Mouse (Mus musculus): ENCODE results near the gene Gprc5b.

Gene Gprc5b

DNA sequence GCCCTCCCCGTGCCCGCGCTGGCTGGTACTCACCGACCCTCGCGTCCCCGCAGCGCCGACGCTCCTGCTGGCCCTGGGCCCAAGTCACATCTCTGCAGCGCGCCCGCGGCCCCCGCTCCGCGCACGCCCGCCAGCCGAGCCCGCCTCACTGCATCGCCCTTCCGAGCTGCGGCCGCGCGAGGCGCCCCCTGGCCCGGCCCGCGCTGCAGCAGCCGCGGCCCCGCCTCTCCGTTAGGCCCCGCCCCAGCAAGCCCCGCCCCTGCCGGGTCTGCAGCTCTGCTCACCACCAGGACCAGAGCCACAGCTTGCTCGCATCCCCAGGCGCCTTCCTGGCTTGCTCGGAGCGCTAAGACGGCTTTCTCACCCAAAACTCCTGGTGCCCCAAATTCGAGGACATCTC, at the start of gene Gprc5b:
Gene Gprc5b (minus strand): TSS at position 205 of the 400 bp plus-strand sequence.
- DNase-seq: peak; percentile 94

DNA sequence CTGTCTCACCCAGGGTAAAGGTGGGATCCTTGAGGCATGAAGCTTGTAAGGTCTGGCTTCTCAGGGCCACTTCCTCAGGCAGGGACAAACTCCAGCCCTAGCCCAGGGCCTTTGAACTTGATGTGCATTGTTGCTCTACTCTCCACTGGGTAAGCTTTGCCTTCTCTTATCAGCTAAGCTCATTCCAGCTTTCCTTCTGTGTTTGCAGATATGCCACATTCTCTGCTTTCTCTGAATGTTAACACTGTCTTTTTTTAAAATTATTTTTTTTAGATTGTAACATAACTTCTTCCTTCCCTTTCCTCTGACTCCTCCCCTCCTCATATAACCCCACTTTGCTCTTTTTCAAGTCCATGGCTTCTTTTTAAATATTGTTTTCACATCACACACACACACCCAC, 46.5 kb upstream of the Gprc5b start:
- DNase-seq: no peak

DNA sequence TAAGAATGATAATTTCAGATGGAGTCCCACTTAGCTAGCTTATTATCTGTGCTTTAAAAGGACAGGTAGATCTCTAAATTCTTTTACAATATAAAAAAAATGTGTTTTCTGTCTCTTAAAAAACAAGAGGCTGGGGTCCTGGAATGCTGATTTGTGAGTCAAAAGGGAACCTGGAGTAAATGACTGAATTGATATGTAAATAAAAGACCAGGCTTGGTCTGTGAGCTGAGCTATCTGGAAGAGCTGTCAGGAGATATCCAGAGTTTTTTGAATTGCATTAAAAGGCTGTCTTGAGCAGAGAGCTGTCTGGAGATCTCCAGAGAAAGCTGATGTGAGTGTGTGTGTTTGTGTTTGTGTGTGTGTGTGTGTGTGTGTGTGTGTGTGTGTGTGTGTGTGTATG, 42.6 kb upstream of the Gprc5b start:
- no peak for DNase-seq

DNA sequence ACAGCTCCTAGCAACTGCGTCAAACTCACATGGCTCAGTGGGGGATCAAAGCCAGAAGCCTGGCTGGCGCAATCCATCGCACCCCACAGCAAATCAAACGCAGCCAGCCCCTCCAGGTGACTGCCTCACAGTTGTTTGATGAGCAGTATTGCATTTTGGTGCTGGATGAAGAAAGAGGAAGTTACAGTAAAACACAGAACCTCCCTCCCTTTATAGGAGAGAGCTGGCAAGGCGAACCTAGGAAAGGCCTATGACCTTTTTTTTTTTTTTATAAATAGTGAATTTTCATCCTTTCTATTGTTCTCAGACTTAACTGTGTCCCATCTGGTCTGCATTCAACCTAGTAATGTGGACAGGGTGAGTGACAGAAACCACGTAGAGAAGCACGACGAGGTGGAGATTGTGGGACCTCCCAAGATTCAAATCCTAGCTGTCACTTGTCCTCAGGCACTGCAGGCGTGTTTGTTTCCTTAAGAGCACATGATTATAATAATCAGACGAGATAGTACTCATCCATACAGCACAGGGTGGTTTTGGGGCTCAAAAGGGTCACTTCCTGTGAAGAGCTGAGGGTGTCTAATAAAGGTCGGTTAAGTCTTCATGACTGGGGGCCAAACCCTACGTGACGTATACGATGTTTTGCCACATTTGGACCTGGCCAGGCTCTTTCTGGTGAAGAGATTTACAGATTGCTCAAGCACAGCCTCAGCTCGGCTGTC, 39.4 kb upstream of the Gprc5b start:
- DNase-seq: no peak

DNA sequence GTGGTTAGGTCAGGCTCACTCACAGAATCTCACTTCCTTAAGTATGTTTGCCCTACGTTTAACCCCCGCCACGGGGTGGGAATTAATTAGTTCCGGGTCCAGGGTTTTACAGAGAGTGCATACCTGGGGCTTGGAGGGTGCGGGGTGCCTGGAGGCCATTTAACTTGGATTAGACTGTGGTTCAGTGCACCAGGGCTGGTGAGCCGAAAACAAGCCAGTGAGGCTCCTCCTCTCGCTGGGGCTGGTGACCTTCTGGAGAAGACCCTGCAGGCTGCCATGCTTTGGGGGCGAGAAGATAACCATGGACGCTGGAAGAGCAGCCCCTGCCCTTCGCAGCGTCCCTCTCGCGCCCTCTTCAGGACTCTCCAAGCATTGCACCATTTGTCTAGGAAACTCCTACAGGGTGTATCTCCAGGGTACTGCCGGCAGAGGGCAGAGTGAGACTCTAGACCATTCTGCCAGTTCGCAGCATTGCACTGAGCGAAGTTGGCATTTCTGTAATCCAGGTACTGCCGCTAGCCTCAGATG, 28.4 kb upstream of the Gprc5b start:
- peak; percentile 73 for DNase-seq

DNA sequence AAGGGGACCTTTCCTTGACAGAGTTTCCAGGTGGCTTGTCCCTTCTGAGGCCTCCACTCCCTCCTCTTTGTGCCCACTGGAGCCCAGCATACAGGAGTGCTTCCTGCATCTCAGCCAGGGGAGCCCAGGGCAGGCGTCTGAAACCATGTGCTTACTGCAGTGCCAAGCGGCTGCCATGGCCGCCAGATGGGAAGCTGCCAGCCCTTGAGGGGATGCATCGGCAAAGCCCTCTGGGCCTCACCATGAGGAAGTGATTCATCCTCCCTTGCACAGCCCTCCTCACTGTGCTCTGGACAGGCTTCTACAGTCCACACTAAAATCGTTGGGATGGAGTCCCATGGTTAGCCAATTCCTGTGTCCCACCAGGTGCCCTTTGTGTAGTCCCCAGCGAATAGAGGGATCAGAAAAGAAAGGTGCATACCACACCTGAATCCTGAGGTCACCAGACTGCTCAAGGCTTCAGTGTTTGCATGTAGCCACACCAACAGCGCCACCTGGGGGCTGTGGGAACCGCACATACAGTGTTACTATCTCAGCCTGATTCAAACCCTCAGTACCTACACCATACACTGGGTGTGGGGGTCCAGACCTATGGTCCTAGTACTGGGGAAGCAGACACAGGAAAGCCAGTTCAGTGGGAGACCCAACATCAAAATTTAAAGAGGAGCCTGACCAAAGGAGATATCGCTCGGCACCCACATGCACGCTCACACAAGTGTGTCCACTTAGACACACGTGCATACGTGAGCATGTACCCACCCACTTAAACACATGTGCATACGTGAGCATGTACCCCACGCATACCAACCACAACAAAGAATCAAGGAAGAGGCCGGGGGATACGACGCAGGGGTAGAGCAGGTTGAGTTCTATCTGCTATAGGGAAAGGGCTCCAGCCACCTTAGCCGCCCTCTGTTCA, 27.5 kb upstream of the Gprc5b start:
- peak; percentile 49 for DNase-seq

DNA sequence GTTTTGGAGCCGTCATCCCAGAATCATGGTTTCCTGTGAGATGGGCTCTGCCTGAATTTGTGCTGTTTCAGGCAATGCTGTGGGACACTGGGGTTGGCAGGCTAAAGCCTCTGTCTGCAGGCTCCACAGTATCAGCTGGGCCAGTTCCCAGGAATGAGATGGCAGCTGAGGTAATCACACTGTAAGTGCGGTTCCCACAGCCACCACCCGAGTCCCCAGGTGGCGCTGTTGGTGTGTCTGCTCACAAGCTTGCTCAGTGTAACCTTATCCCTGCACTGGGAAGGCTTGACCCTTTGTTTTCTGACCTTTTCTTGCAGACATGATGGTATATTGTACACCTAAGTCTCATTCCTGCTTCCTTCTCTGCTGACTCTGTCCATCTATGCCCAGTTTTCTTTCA, 24.5 kb upstream of the Gprc5b start:
- peak; percentile 86 for DNase-seq

DNA sequence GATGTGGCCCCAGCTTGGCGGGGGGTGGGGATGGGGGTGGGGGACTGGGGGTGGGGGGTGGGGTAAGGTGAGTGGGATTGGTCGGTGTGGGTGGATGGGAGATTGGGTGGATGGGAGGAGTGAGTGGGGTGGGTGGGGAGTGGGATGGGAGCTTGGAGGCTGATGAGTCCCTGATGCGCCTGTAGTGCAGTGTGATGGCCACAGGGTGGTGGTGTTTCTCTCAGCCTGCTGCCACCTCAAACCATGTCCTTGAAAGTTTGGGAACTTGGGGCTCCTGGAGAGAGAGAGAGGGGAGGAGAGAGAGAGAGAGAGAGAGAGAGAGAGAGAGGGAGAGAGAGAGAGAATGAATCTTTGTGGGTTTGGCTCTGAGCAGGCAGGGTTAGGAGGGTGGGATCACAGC, 20.7 kb upstream of the Gprc5b start:
- peak; percentile 67 for DNase-seq

DNA sequence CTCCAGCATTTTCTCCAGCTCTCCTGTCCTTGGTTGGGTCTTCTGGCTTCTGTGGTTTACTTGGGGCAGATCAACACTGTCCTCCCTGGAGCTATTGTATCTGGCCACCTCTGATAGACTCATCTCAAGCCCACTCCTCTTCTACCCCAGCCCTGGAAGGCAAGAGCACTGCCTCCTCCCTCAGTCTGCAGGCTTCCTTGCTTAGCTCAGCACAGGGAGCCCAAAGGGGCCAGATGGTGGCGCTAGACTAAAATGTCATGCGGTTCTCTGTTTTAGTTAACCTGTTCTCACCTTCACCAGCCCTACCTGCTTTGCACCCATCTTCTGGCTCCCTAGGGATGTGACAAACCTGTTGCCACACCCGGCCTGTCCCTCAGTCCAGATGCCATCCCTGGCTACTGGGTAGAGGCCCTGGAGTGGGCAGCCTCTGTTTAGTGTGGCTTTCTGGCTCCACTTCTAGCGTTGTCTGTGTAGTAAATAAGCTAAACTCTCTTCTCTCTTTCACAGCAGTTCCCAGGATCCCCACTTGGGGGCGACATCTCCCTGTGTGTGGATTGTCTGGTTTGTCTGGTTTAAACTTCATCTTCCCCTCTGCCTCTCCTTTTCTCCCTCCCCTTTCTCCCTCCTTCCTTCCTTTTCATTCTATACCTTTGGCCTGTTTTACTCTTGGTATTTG, 16.0 kb upstream of the Gprc5b start:
- DNase-seq: peak; percentile 56

DNA sequence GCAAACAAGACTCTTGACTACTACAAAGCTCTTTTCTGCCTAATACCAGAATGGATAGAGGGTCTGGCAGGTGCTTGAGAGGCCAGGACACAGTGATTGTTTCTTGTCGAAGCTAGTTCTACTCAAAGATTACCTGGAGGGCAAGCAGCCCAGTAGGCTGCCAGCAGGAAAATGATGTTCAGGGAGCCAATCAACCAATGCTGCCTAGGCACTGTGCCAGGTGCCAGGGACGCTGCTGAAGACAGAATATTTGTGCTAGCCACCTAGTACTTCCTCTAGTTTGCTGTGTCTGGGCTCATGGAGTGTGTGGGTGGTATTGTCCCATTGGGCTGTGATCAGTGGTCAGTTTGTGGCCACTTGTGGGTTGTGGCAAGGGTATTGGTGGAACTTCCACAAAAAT, 7.5 kb upstream of the Gprc5b start:
- DNase-seq: no peak

DNA sequence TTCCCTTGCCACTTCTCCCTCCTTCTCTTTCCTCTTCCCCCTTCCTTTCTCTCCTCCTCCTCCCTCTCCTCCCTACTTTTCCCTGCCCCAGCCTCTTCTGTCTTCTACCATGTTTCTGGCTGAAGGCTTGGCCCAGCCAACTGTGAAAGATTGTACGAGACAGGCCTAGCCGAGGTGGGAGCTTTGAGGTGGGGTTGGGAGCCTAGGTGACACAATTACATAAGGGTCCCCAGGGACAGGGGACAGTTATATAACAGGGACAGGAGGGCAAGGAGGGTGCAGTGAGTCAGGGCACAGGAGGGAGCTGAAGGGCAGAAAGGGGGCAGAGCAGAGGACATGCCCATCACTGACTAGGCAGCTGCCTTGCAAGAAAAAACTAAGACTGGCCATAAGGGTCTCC, 7.0 kb upstream of the Gprc5b start:
- DNase-seq: no peak

DNA sequence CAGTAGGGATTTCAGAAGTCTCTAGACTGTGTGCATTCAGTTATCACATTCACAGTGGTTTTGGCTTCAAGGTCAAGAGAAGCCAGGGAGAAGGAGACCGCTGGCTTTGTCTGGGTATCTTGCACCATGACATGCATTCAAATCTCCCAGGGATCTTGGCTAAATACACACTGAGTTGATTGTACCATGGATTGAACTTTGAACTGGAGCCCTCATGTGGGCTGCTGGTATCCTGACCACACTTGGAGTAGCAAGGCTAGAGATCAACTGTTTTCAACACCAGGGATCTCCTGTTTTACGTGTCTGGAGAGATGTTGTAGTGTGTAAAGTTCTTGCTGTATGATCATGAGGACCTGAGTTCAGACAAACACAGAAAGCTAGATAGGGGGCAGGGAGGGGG, 4.8 kb upstream of the Gprc5b start:
- no peak for DNase-seq

DNA sequence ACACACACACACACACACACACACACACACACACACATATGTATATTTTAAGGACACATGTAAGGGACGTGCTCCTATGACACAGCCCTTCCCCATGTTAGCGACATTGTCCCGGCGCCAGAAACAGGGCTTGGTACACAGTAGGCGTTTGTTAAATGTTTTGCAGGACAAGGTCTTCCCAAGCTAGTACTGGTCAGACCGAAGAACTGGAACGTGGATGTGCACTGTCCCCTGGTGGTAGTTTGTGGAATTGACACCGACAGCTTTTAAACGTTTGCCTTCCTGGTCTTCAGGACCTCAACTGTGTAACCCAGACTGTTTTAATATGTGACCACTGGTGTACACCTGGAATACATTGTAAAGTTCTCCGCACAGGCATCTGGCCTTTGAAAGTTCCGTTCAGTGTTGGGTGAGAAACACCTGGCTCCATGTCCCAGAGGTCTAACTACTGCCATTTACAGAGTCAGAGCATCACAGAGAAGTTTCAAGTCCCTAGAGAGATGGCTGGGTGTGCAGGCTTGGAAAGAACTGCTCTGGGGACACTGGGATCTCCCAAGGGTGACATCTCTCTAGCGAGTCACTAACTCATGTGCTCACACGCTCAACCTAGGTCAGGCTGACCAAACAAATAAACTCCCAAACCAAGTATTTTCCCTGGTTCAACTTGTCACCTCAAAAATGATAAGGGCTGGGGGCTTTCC, 1.3 kb upstream of the Gprc5b start:
- DNase-seq: peak; percentile 85

DNA sequence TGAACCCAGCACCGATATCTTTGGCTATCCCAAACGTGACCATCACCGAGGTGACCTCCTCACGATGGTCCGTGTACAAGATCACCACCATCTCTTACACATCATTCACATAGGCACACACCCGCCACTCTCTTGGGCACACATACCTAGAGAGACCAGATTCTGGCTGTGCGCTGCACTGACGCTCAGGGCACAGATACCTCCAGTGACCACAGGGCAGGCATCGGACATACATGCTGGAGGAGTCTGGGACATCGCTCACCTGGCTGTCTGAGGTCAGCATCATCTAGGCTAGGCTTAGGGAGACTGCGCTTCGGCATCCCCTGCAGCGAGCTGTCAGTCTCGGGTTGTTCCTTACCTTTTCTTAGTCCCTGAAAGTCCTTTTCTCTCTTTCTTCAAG, 660 bp upstream of the Gprc5b start:
- DNase-seq: peak; percentile 33

DNA sequence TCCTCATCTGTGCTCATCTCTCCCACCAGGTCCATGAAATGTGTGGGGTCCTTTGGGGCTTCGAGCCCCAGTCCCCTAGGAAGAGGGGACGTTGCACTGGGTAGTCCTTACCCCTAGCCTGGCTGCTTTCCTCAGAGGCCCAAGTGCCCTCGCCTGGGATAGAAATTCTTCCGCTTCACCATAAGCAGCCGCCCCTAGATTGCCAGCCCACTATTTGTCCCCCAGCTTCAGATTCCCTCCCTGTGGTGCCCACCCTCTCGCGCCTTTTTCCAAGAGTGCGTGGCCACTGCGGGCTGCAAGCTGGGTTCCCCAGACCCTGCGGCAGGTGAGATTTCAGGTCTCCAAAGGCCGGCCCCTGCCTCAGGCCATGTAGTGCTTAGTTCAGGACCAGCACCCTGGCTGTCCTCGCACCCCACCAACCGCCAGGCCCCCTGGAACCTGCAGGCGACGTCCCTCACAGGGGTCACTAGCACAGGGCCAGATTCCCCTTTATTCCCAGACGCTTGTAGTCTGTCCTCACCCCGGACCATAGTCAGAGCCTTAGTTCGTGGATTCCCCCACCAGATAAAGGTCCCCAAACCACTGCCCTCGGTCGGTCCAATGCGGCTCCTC, 674 bp downstream of the Gprc5b start:
- DNase-seq: peak; percentile 44

DNA sequence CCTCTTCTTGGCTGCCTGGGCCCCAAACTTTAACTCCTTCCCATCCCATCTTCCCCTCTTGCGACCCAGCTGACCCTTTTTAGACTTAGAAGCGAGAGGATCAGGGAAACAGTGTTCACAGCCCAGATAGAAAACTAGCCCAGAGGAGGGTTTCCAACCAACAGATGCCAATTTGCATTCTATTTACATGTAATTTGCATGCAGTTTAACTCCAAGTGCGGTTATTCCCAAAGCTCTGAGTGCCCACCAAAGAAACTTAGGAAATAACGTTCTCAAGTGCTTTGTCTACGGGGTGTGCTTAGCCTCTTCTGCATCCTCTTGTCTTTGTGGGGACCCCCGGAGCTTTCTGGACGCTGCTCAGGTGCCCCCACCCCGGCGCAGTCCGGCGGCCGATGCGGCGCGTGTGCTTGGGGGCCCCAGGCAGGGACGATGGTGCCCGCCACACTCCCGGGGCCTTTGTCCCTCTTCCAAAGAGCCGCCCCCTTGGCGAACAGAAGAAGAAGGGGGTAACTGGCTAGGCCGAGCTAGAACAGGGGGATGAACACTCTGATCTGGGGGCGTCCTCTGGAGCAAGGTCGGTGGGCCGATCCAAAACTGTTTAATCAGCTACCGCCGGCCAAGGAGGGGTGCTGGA, 1.3 kb downstream of the Gprc5b start:
- peak; percentile 48 for DNase-seq

DNA sequence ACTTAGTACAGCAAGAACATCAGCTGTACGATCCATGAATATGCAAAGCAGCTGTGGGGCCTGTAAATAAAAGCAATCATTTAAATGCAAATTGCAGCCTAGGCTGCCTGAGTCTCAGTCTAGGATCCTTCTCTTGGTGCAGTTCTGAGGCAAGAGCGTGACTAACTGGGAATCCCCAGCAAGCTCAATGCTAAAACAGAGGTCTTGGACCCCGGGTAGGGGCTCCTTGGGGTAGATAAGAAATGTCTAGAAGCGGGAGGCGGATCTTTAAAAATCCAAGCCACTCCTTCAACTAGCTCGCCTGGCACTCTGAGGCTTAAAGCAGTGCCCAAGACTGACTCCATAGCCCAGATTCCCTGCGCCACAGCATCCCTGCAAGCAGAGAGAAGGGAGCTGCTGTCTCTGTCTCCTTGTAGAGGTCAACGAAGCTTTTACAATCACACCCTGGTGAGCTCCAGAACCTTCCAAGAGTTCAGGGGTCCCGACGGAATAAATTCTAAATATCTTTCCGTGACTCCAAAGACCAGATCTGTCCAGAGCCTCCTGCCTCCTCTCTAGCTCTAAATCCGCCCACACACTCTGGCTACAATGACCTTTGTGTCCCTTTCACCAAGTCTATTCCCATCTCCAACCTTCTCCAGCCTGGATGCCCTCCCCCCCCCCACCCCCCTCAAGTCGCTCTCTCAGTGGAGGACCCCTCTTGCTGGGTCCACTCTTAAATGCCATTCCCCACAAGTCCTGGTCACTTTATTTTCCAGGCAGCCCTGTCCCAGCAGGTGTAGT, 2.2 kb downstream of the Gprc5b start:
- DNase-seq: peak; percentile 50

DNA sequence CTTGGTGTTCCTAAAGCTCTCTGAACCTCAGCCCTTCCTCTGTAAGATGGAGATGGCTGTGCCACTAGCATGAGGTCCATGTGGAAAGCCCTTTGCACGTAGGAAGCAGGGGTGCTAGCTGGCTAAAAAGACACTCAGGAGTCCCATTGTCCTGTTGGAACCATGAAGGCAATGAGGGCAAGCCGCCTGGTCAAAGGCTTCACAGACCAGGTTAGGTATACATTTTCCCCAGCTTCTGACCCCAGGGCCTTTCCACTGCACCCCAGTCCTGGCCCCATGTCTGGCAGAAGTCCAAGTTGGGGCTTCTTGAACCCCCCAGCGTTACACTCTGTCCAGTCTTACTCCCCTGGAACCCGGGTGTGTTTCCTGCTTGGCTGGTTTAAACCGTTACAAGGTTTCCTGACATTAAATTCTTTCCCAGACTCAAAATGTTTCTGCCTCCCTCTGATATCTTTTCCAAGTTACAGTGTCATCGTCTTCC, 2.9 kb downstream of the Gprc5b start:
- no peak for DNase-seq

DNA sequence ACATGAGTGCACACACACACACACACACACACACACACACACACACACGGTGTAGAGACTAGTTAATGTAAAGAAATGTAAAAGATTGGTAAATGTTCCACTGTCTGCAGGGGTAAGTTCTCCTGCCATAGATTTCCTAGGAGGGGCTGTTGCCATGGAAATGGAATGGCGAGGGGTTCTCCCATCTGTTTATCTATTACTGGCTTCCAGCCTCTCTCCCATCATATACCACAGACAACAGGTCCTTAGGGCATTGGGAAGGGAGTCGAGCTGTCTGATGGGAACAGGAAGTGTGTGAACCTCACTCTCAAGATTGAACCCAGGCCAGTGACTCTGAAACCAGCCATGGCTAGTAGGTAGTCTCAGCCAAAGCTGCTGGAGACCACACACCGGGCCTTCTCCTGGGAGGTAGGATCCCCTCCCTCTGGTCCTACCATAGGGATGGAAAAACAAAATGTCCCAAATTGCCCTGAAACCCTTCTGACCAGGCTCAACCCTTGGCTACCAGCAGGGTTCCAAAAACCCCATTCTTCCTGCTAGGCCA, 3.6 kb downstream of the Gprc5b start:
- DNase-seq: no peak

DNA sequence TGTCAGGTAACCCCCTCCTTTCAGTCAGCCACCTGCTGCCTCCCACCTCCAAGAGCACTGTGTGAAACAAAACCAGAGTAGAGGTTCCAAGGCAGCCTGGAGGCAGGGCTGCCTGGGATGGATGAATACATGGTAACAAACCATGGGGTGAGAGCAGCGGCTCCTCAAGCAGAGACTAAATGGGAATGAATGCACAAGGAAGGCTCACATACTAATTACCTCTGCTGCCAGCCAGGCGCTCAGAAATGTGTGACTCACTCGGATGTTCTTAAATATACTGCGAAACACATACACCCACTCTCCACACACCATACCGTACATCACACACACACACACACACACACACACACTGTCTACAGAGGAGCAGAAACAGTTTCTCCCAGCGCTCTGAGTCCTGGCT, 4.7 kb downstream of the Gprc5b start:
- DNase-seq: no peak
